ENCODE assay signal across 12 mouse cellular contexts in genomic region chr3:132807888-132808579, GRCm38 (mm10).
"Had no signal": no experiment of that assay in that cellular context is flagged by ENCODE, and none has a peak within 500 bp of the region (broad histone marks: within the 10 kb centered on the region; RNA-seq: fewer than 3 reads in every experiment).

No protein-coding gene starts in this region.

- H3K9ac ChIP-seq: liver, embryonic 14.5 days; midbrain, embryonic 15.5 days; neural tube, embryonic 13.5 days had no signal

- DNase-seq: kidney, postnatal 14 days; layer of hippocampus, postnatal 36 days; left cerebral cortex, postnatal 4 days; lung, adult 18-20 months; lung, postnatal 4 days; right cerebral cortex, postnatal 25 days; thymus, postnatal 4 days had no signal

- ATAC-seq: hindbrain, postnatal 0 days; midbrain, embryonic 15.5 days had no signal

- H3K9me3 ChIP-seq: midbrain, embryonic 15.5 days; neural tube, embryonic 13.5 days had no signal

- H3K4me2 ChIP-seq: midbrain, embryonic 11.5 days; midbrain, embryonic 15.5 days; neural tube, embryonic 13.5 days had no signal

- H3K27ac ChIP-seq: hindbrain, postnatal 0 days; liver, embryonic 14.5 days; midbrain, embryonic 15.5 days; neural tube, embryonic 13.5 days had no signal

- H3K4me1 ChIP-seq: midbrain, embryonic 15.5 days; neural tube, embryonic 13.5 days had no signal

- H3K27me3 ChIP-seq: midbrain, embryonic 15.5 days; neural tube, embryonic 13.5 days had no signal

- H3K4me3 ChIP-seq: midbrain, embryonic 15.5 days; neural tube, embryonic 13.5 days had no signal
